ENCODE assay signal across 20 mouse cellular contexts in the genomic region with DNA sequence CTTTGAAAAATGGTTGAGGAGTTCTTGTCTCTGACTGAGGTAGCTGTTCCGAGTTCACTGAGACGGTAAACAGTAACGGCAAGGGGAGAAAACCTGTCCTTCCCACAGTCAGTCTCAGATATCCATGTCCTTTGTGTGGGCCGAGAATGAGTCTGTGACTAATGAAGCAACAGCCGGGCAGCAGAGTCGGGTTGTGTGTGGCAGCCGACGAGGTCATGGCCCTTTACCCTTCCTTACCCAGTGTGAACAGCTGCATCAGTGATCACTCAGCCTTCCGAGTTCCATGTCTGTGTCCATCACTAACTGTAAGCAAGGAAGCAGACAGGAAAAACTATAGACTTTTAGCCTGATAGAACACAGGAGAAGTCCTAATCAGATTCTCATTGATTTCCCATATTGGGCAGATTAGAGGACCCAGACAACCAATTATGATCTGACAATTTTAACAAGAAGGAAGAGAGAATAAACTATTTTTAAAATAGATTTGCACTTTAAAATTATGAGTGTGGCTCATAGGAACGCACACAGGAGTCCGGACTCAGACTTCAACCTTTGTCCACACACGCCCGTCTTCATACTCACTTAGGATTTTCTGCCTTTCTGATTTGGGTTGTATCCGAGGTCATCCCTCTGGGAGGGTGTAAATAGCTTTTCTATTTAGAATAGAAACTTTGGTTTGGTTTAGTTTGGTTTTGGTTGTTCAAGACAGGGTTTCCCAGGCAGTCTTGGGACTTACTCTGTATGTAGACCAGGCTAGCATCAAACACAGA. TPM values are rescaled to one million over a fixed set of nuclear protein-coding genes. Genes with fewer than 3 reads are reported as not detected.
DNase-seq lines count a peak whose midpoint lies in the region; ATAC-seq and TF ChIP-seq lines count a peak whose summit lies in the region.
"Had no signal": no experiment of that assay in that cellular context is flagged by ENCODE, and none has a peak within 500 bp of the region (broad histone marks: within the 10 kb centered on the region; RNA-seq: fewer than 3 reads in every experiment).

No protein-coding gene starts in this region.

- DNase-seq in hindbrain, embryonic 11.5 days (ENCODE audit: low spot score): peak; percentile 44
- peak; percentile 10 for DNase-seq in liver, postnatal 0 days
- peak; percentile 59 for DNase-seq in embryo, embryonic 11 days
- DNase-seq in retina, postnatal 1 day: peak; percentile 44
- DNase-seq: cerebellum, adult 2 months; forebrain, postnatal 0 days; heart, adult 18-20 months; heart, postnatal 36 days; kidney, postnatal 14 days; lung, adult 2 months; thymus, postnatal 14 days had no signal

- no peak overlapping the region for H3K4me2 ChIP-seq in hindbrain, embryonic 11.5 days (replicated peaks; ENCODE audit: low read depth, low read length)
- H3K4me2 ChIP-seq in hindbrain, embryonic 13.5 days: no peak overlapping the region
- H3K4me2 ChIP-seq in liver, postnatal 0 days (ENCODE audit: low read depth, low read length): no peak overlapping the region
- H3K4me2 ChIP-seq in liver, embryonic 12.5 days: no peak overlapping the region
- H3K4me2 ChIP-seq in intestine, postnatal 0 days (replicated peaks; ENCODE audit: low read depth): no peak overlapping the region
- H3K4me2 ChIP-seq: embryonic facial prominence, embryonic 15.5 days; neural tube, embryonic 12.5 days had no signal

- TF ChIP-seq CTCF in liver, postnatal 0 days (IDR thresholded peaks at IDR 0.05; ENCODE audit: low read depth): no peak
- TF ChIP-seq CTCF in intestine, postnatal 0 days (IDR thresholded peaks at IDR 0.05; ENCODE audit: low read depth): no peak

- H3K36me3 ChIP-seq in hindbrain, embryonic 11.5 days (ENCODE audit: control insufficient read depth, insufficient read depth, low read length): no peaks in the 10 kb centered on the region
- H3K36me3 ChIP-seq in hindbrain, embryonic 13.5 days: peaks cover 28% of the 10 kb centered on the region
- H3K36me3 ChIP-seq in liver, postnatal 0 days (replicated peaks; ENCODE audit: insufficient read depth, low read length): 0 out of 2 replicates have a peak, but pooled peaks cover 3% of the 10 kb centered on the region
- H3K36me3 ChIP-seq in liver, embryonic 12.5 days: no peaks in the 10 kb centered on the region
- peaks cover 20% of the 10 kb centered on the region for H3K36me3 ChIP-seq in intestine, postnatal 0 days (ENCODE audit: control insufficient read depth, insufficient read depth)

- no peaks in the 10 kb centered on the region; the same call in 1 of the 2 replicates for H3K4me1 ChIP-seq in hindbrain, embryonic 11.5 days (replicated peaks; ENCODE audit: control insufficient read depth, insufficient read depth, low read length)
- peaks cover 8% of the 10 kb centered on the region for H3K4me1 ChIP-seq in hindbrain, embryonic 13.5 days (replicated peaks)
- H3K4me1 ChIP-seq in liver, postnatal 0 days (ENCODE audit: insufficient read depth): no peaks in the 10 kb centered on the region
- peaks cover 9% of the 10 kb centered on the region for H3K4me1 ChIP-seq in liver, embryonic 12.5 days
- no peaks in the 10 kb centered on the region for H3K4me1 ChIP-seq in intestine, postnatal 0 days (replicated peaks; ENCODE audit: control insufficient read depth, insufficient read depth, low read length)
- H3K4me1 ChIP-seq: embryonic facial prominence, embryonic 15.5 days; neural tube, embryonic 12.5 days had no signal

- no peak overlapping the region for H3K9ac ChIP-seq in hindbrain, embryonic 11.5 days (ENCODE audit: low read depth, low read length)
- H3K9ac ChIP-seq in hindbrain, embryonic 13.5 days: no peak overlapping the region
- H3K9ac ChIP-seq in liver, postnatal 0 days (replicated peaks): no peak overlapping the region
- H3K9ac ChIP-seq in liver, embryonic 12.5 days: no peak overlapping the region
- no peak overlapping the region for H3K9ac ChIP-seq in intestine, postnatal 0 days (ENCODE audit: low read depth, low read length)
- H3K9ac ChIP-seq: embryonic facial prominence, embryonic 15.5 days; forebrain, postnatal 0 days; neural tube, embryonic 12.5 days had no signal

- 41% methylated on average over 14 of the region's 14 CpGs for WGBS in hindbrain, embryonic 11.5 days
- 40% methylated on average over 14 of the region's 14 CpGs for WGBS in hindbrain, embryonic 13.5 days
- 76% methylated on average over 14 of the region's 14 CpGs for WGBS in liver, postnatal 0 days (ENCODE audit: insufficient replicate concordance)
- WGBS in liver, embryonic 12.5 days (ENCODE audit: insufficient replicate concordance): 68% methylated on average over 14 of the region's 14 CpGs
- WGBS in intestine, postnatal 0 days: 50% methylated on average over 14 of the region's 14 CpGs

- H3K27ac ChIP-seq in hindbrain, embryonic 11.5 days (ENCODE audit: low read depth, low read length): no peak overlapping the region
- H3K27ac ChIP-seq in hindbrain, embryonic 13.5 days: no peak overlapping the region
- H3K27ac ChIP-seq in liver, postnatal 0 days (ENCODE audit: low read depth): no peak overlapping the region
- no peak overlapping the region for H3K27ac ChIP-seq in liver, embryonic 12.5 days
- H3K27ac ChIP-seq in intestine, postnatal 0 days (ENCODE audit: low read depth, low read length): no peak overlapping the region
- H3K27ac ChIP-seq: embryonic facial prominence, embryonic 15.5 days; neural tube, embryonic 12.5 days had no signal

- no peak overlapping the region for H3K4me3 ChIP-seq in hindbrain, embryonic 11.5 days (ENCODE audit: low read depth, low read length)
- H3K4me3 ChIP-seq in hindbrain, embryonic 13.5 days: no peak overlapping the region
- no peak overlapping the region for H3K4me3 ChIP-seq in liver, postnatal 0 days (ENCODE audit: low read depth, low read length)
- H3K4me3 ChIP-seq in liver, embryonic 12.5 days: no peak overlapping the region
- no peak overlapping the region for H3K4me3 ChIP-seq in intestine, postnatal 0 days (ENCODE audit: low read depth, low read length)
- H3K4me3 ChIP-seq: embryonic facial prominence, embryonic 15.5 days; megakaryocyte, embryonic 14.5 days; neural tube, embryonic 12.5 days had no signal

- no peaks in the 10 kb centered on the region for H3K9me3 ChIP-seq in hindbrain, embryonic 11.5 days (ENCODE audit: control insufficient read depth, low read length)
- H3K9me3 ChIP-seq in hindbrain, embryonic 13.5 days: no peaks in the 10 kb centered on the region
- no peaks in the 10 kb centered on the region for H3K9me3 ChIP-seq in liver, postnatal 0 days (ENCODE audit: low read length)
- H3K9me3 ChIP-seq in liver, embryonic 12.5 days (replicated peaks): no peaks in the 10 kb centered on the region
- H3K9me3 ChIP-seq in intestine, postnatal 0 days (ENCODE audit: control insufficient read depth): no peaks in the 10 kb centered on the region
- H3K9me3 ChIP-seq: embryonic facial prominence, embryonic 15.5 days; megakaryocyte, embryonic 14.5 days; neural tube, embryonic 12.5 days had no signal

- no peaks in the 10 kb centered on the region for H3K27me3 ChIP-seq in hindbrain, embryonic 11.5 days (ENCODE audit: control insufficient read depth, insufficient read depth, low read length)
- no peaks in the 10 kb centered on the region for H3K27me3 ChIP-seq in hindbrain, embryonic 13.5 days
- H3K27me3 ChIP-seq in liver, postnatal 0 days (ENCODE audit: insufficient read depth, low read length): no peaks in the 10 kb centered on the region
- H3K27me3 ChIP-seq in liver, embryonic 12.5 days (replicated peaks): no peaks in the 10 kb centered on the region
- H3K27me3 ChIP-seq in intestine, postnatal 0 days (replicated peaks; ENCODE audit: control insufficient read depth, insufficient read depth, low read length): no peaks in the 10 kb centered on the region
- H3K27me3 ChIP-seq: embryonic facial prominence, embryonic 15.5 days; megakaryocyte, embryonic 14.5 days; neural tube, embryonic 12.5 days; Patski had no signal

- TF ChIP-seq EP300 in liver, postnatal 0 days (IDR thresholded peaks at IDR 0.05; ENCODE audit: low read depth): no peak

- no peak for ATAC-seq in hindbrain, embryonic 11.5 days (ENCODE audit: low FRiP score)
- ATAC-seq in hindbrain, embryonic 13.5 days (ENCODE audit: low FRiP score): no peak
- no peak for ATAC-seq in liver, postnatal 0 days
- no peak for ATAC-seq in liver, embryonic 12.5 days
- ATAC-seq in intestine, postnatal 0 days: no peak
- ATAC-seq: forebrain, postnatal 0 days; inflammation-experienced regulatory T-cells, adult 6 months; Patski had no signal

RNA-seq across cellular contexts. Expression of a gene that starts 5.8 kb away (rescaled TPM):
- polyA plus RNA-seq in hindbrain, embryonic 11.5 days (2014; fragmentation: Nextera tagmentation; extraction: Ambion mirVana): 2.4 and 2.6 TPM in 2 replicates
- 3.5 and 3.8 TPM in 2 replicates for polyA plus RNA-seq in hindbrain, embryonic 13.5 days (2015; fragmentation: Nextera tagmentation; extraction: Ambion mirVana)
- 0.28 and 0.35 TPM in 2 replicates for polyA plus RNA-seq in liver, postnatal 0 days (2015; fragmentation: Nextera tagmentation; extraction: Ambion mirVana)
- 0.08 and 0.20 TPM in 2 replicates for polyA plus RNA-seq in liver, embryonic 12.5 days (2016; fragmentation: Nextera tagmentation; extraction: Ambion mirVana)
- polyA plus RNA-seq in intestine, postnatal 0 days (2015; fragmentation: Nextera tagmentation; extraction: Ambion mirVana): 0.30 and 0.43 TPM in 2 replicates
- polyA plus RNA-seq: liver, adult 2 months had no signal

RNA-seq across cellular contexts. Expression of a gene that starts 28.3 kb away (rescaled TPM):
- polyA plus RNA-seq in hindbrain, embryonic 11.5 days (2014; fragmentation: Nextera tagmentation; extraction: Ambion mirVana): 4.8 and 6.3 TPM in 2 replicates
- polyA plus RNA-seq in hindbrain, embryonic 13.5 days (2015; fragmentation: Nextera tagmentation; extraction: Ambion mirVana): 9.1 and 9.7 TPM in 2 replicates
- polyA plus RNA-seq in liver, postnatal 0 days (2015; fragmentation: Nextera tagmentation; extraction: Ambion mirVana): 0.13 and 0.21 TPM in 2 replicates
- polyA plus RNA-seq in liver, embryonic 12.5 days (2016; fragmentation: Nextera tagmentation; extraction: Ambion mirVana): 0.73 and 1.1 TPM in 2 replicates
- polyA plus RNA-seq in intestine, postnatal 0 days (2015; fragmentation: Nextera tagmentation; extraction: Ambion mirVana): 1.0 and 1.3 TPM in 2 replicates

RNA-seq across cellular contexts. Expression of a gene that starts 42.0 kb away (rescaled TPM):
- polyA plus RNA-seq in hindbrain, embryonic 11.5 days (2014; fragmentation: Nextera tagmentation; extraction: Ambion mirVana): 0.76 and 0.91 TPM in 2 replicates
- 0.88 and 0.97 TPM in 2 replicates for polyA plus RNA-seq in hindbrain, embryonic 13.5 days (2015; fragmentation: Nextera tagmentation; extraction: Ambion mirVana)
- 1.9 and 2.0 TPM in 2 replicates for polyA plus RNA-seq in liver, postnatal 0 days (2015; fragmentation: Nextera tagmentation; extraction: Ambion mirVana)
- 0.48 and 0.54 TPM in 2 replicates for polyA plus RNA-seq in liver, embryonic 12.5 days (2016; fragmentation: Nextera tagmentation; extraction: Ambion mirVana)
- polyA plus RNA-seq in intestine, postnatal 0 days (2015; fragmentation: Nextera tagmentation; extraction: Ambion mirVana): 8.4 and 9.7 TPM in 2 replicates
